Mouse (Mus musculus): ENCODE data around the gene Il7r. TPM values are rescaled to one million over a fixed set of nuclear protein-coding genes. Genes with fewer than 3 reads are reported as not detected.
"Not testable (repeated sequence)": the region's sequence is repeated elsewhere in the genome, so short reads cannot be mapped to it uniquely, and the experiment has no call there.

Gene Il7r
- polyA plus RNA-seq (2012; rRNA removed): 0.30 and 0.89 TPM in 2 replicates

GRCm38 (mm10) chr15:9530076-9530475, at the start of gene Il7r:
Il7r (minus strand) TSS chr15:9530176.
- no peak for DNase-seq (ENCODE audit: low read depth)

GRCm38 (mm10) chr15:9577303-9577702, 47.3 kb upstream of the Il7r start:
- no peak for DNase-seq (ENCODE audit: low read depth)

GRCm38 (mm10) chr15:9574796-9575195, 44.8 kb upstream of the Il7r start:
- no peak for DNase-seq (ENCODE audit: low read depth)

- DNase-seq (ENCODE audit: low read depth): no peak
Observed at GRCm38 (mm10) chr15:9573361-9573760, 43.4 kb upstream of the Il7r start.

GRCm38 (mm10) chr15:9572664-9573063, 42.7 kb upstream of the Il7r start:
- no peak for DNase-seq (ENCODE audit: low read depth)

- DNase-seq (ENCODE audit: low read depth): no peak
Observed at GRCm38 (mm10) chr15:9571896-9572295, 41.9 kb upstream of the Il7r start.

GRCm38 (mm10) chr15:9567316-9567715, 37.3 kb upstream of the Il7r start:
- no peak for DNase-seq (ENCODE audit: low read depth)

- peak; percentile 34 for DNase-seq (ENCODE audit: low read depth)
Observed at GRCm38 (mm10) chr15:9565396-9565795, 35.4 kb upstream of the Il7r start.

- DNase-seq (ENCODE audit: low read depth): no peak
Observed at GRCm38 (mm10) chr15:9564156-9564555, 34.2 kb upstream of the Il7r start.

- not testable (repeated sequence) for DNase-seq (ENCODE audit: low read depth)
Observed at GRCm38 (mm10) chr15:9557264-9557663, 27.3 kb upstream of the Il7r start.

- DNase-seq (ENCODE audit: low read depth): no peak
Observed at GRCm38 (mm10) chr15:9548951-9549350, 19.0 kb upstream of the Il7r start.

GRCm38 (mm10) chr15:9535200-9535599, 5.2 kb upstream of the Il7r start:
- no peak for DNase-seq (ENCODE audit: low read depth)

GRCm38 (mm10) chr15:9533356-9533902, 3.5 kb upstream of the Il7r start:
- DNase-seq (ENCODE audit: low read depth): no peak

- no peak for DNase-seq (ENCODE audit: low read depth)
Observed at GRCm38 (mm10) chr15:9529646-9530045, 330 bp downstream of the Il7r start.

- no peak for DNase-seq (ENCODE audit: low read depth)
Observed at GRCm38 (mm10) chr15:9528186-9528935, 1.6 kb downstream of the Il7r start.

- no peak for DNase-seq (ENCODE audit: low read depth)
Observed at GRCm38 (mm10) chr15:9526412-9526811, 3.6 kb downstream of the Il7r start.

GRCm38 (mm10) chr15:9524907-9525306, 5.1 kb downstream of the Il7r start:
- DNase-seq (ENCODE audit: low read depth): no peak

- DNase-seq (ENCODE audit: low read depth): no peak
Observed at GRCm38 (mm10) chr15:9523956-9524355, 6.0 kb downstream of the Il7r start.

- no peak for DNase-seq (ENCODE audit: low read depth)
Observed at GRCm38 (mm10) chr15:9523059-9523458, 6.9 kb downstream of the Il7r start.

GRCm38 (mm10) chr15:9492077-9492476, 37.9 kb downstream of the Il7r start:
- DNase-seq (ENCODE audit: low read depth): no peak

- DNase-seq (ENCODE audit: low read depth): no peak
Observed at GRCm38 (mm10) chr15:9489417-9490118, 40.4 kb downstream of the Il7r start.

- no peak for DNase-seq (ENCODE audit: low read depth)
Observed at GRCm38 (mm10) chr15:9473188-9473587, 56.8 kb downstream of the Il7r start.

- DNase-seq (ENCODE audit: low read depth): no peak
Observed at GRCm38 (mm10) chr15:9472618-9473017, 57.4 kb downstream of the Il7r start.

Data from gonadal fat pad, adult 2 months (tissue).